Comparison of ENCODE assay signal across 8 mouse cellular contexts in the genomic region with DNA sequence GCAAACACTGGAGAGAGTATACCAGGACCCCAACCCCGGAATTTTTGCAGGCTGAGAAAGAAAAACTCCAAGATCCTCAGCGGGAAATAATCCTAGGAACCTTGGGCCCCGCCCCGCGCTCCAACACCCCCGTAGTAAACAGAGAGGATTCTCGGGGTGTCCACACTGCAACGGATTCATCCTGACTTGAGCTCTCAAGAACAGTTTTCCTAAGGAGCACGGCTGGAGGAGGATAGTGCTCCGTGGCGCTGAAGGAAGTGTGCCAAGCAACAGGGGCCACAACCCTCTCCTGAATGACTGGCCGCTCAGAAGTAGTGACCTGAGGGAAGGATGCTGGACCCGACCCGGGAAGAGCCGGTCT. TPM values are rescaled to one million over a fixed set of nuclear protein-coding genes. Genes with fewer than 3 reads are reported as not detected.
DNase-seq lines count a peak whose midpoint lies in the region; ATAC-seq and TF ChIP-seq lines count a peak whose summit lies in the region.

No protein-coding gene starts in this region.

- no peak for DNase-seq in neural tube, embryonic 11.5 days (ENCODE audit: low spot score)
- no peak for DNase-seq in neural tube, embryonic 10.5 days (ENCODE audit: extremely low spot score, low spot score)
- DNase-seq in left cerebral cortex, adult 8-10 months (ENCODE audit: low spot score in 2 of 2), result no peak
- no peak for DNase-seq in gastrocnemius, postnatal 4 days (ENCODE audit: low spot score in 2 of 2)
- DNase-seq in cerebellum, adult 11-12 months, result no peak

- no peaks in the 10 kb centered on the region for H3K27me3 ChIP-seq in neural tube, embryonic 11.5 days (ENCODE audit: control insufficient read depth, insufficient read depth, low read length)
- no peaks in the 10 kb centered on the region for H3K27me3 ChIP-seq in myocyte (ENCODE audit: control insufficient read depth, insufficient read depth, insufficient read length)

- no peaks in the 10 kb centered on the region for H3K9me3 ChIP-seq in neural tube, embryonic 11.5 days (ENCODE audit: control insufficient read depth, low read length)

- under 1% methylated on average over 15 of the region's 15 CpGs for WGBS in neural tube, embryonic 11.5 days

- peaks cover 7% of the 10 kb centered on the region for H3K79me2 ChIP-seq in myocyte (ENCODE audit: control insufficient read depth, insufficient read depth)

- peak overlapping the region; percentile 82 for H3K4me3 ChIP-seq in neural tube, embryonic 11.5 days (ENCODE audit: low read depth, low read length)
- peak overlapping the region; percentile 67 for H3K4me3 ChIP-seq in myocyte

- peak overlapping the region; percentile 58 for H3K4me2 ChIP-seq in neural tube, embryonic 11.5 days (ENCODE audit: low read depth)
- H3K4me2 ChIP-seq in myocyte (ENCODE audit: low read depth), result peak overlapping the region; percentile 89

- no peaks in the 10 kb centered on the region for H3K4me1 ChIP-seq in neural tube, embryonic 11.5 days (ENCODE audit: control insufficient read depth, insufficient read depth, low read length)

- peak overlapping the region; percentile 80 for H3K9ac ChIP-seq in neural tube, embryonic 11.5 days (ENCODE audit: low read length)

- H3K27ac ChIP-seq in neural tube, embryonic 11.5 days (ENCODE audit: low read depth, low read length), result peak overlapping the region; percentile 93

- no peak for TF ChIP-seq POLR2A in myocyte (IDR thresholded peaks at IDR 0.05; ENCODE audit: insufficient read length, low read depth)

- peak overlapping the region; percentile 59 for H3ac ChIP-seq in myocyte (ENCODE audit: control insufficient read depth, insufficient read length)

- no peak for ATAC-seq in neural tube, embryonic 11.5 days (ENCODE audit: insufficient read depth, low FRiP score, low TSS enrichment)
- ATAC-seq in erythroblast, adult 5-6 weeks (replicated peaks; ENCODE audit: low FRiP score, poor library complexity, severe bottlenecking), result peak; percentile 50
- peak; percentile 10 for ATAC-seq in inflammation-experienced regulatory T-cells, adult 6 months

- H3K36me3 ChIP-seq in neural tube, embryonic 11.5 days (ENCODE audit: control insufficient read depth, insufficient read depth, low read length), result no peaks in the 10 kb centered on the region
- H3K36me3 ChIP-seq in myocyte (ENCODE audit: control insufficient read depth, insufficient read depth), result peaks cover under 1% of the 10 kb centered on the region

TF ChIP-seq in myocyte, 11 proteins besides CTCF, POLR2A, EP300 and RAD21:
- TF ChIP-seq MYOG (IDR thresholded peaks at IDR 0.05; ENCODE audit: control insufficient read depth in 1 of 3, insufficient read depth in 1 of 3, insufficient read length in 2 of 3, low read depth in 2 of 3), result no peak
- TF ChIP-seq TCF3 (IDR thresholded peaks at IDR 0.05; ENCODE audit: insufficient read length, low read depth), result no peak
- no peak for TF ChIP-seq USF1 (IDR thresholded peaks at IDR 0.05; ENCODE audit: low read depth)
- TF ChIP-seq MAX (IDR thresholded peaks at IDR 0.05; ENCODE audit: low read depth), result no peak
- TF ChIP-seq REST (IDR thresholded peaks at IDR 0.05; ENCODE audit: insufficient read depth, insufficient read length), result no peak
- TF ChIP-seq MYOD1 (IDR thresholded peaks at IDR 0.05; ENCODE audit: control insufficient read depth in 1 of 3, insufficient read length in 2 of 3, low read depth in 2 of 3), result no peak
- TF ChIP-seq CEBPB (IDR thresholded peaks at IDR 0.05; ENCODE audit: insufficient read depth, poor library complexity, severe bottlenecking), result no peak
- no peak for TF ChIP-seq POLR2AphosphoS2 (IDR thresholded peaks at IDR 0.05; ENCODE audit: insufficient read length, low read depth)
- no peak for TF ChIP-seq SRF (IDR thresholded peaks at IDR 0.05; ENCODE audit: control insufficient read depth, insufficient read length, low read depth)
- no peak for TF ChIP-seq TCF12 (IDR thresholded peaks at IDR 0.05; ENCODE audit: insufficient read depth, poor library complexity, severe bottlenecking)
- no peak for TF ChIP-seq E2F4 (IDR thresholded peaks at IDR 0.05; ENCODE audit: insufficient read depth)
TF ChIP-seq in myocyte: peak in this region for 0.

RNA-seq across cellular contexts. Expression of gene Uba6, which starts 0.5 kb away (rescaled TPM):
- 25.0 and 25.7 TPM in 2 replicates for polyA plus RNA-seq in neural tube, embryonic 11.5 days (2014; fragmentation: Nextera tagmentation; extraction: Ambion mirVana)
- total RNA-seq in erythroblast, adult 5-6 weeks (2015; ENCODE audit: low replicate concordance), result 5.6 and 7.3 TPM in 2 replicates
- total RNA-seq in erythroblast, adult 5-6 weeks (2017; ENCODE audit: low replicate concordance), result 6.7 and 7.1 TPM in 2 replicates
- 10 to 100 TPM; 20.3 to 29.4 (median 21.5) TPM for polyA plus RNA-seq in inflammation-experienced regulatory T-cells, adult 6 months (2017; shearing (Covaris generic))
- 1.9 TPM for polyA plus RNA-seq in myocyte (2012; fragmentation: generic; extraction: Trizol)
- 10 to 100 TPM; 17.0 to 22.2 (median 18.2) TPM for total RNA-seq in left cerebral cortex, adult 8-10 months (2022)
- total RNA-seq in gastrocnemius, postnatal 4 days (2021), result 10 to 100 TPM; 10.5 to 11.4 TPM

RNA-seq across cellular contexts. Expression of gene Gnrhr, which starts 25.6 kb away (rescaled TPM):
- polyA plus RNA-seq in neural tube, embryonic 11.5 days (2014; fragmentation: Nextera tagmentation; extraction: Ambion mirVana), result not detected in 2 replicates
- not detected in 2 replicates for total RNA-seq in erythroblast, adult 5-6 weeks (2015; ENCODE audit: low replicate concordance)
- total RNA-seq in erythroblast, adult 5-6 weeks (2017; ENCODE audit: low replicate concordance), result not detected in 2 replicates
- under 1 TPM in 1 of 3 experiments, not detected in 2; 0.15 TPM for polyA plus RNA-seq in inflammation-experienced regulatory T-cells, adult 6 months (2017; shearing (Covaris generic))
- not detected for polyA plus RNA-seq in myocyte (2012; fragmentation: generic; extraction: Trizol)
- total RNA-seq in left cerebral cortex, adult 8-10 months (2022), result not detected
- not detected for total RNA-seq in gastrocnemius, postnatal 4 days (2021)
